Mouse (Mus musculus): ENCODE measurements around the gene Gabarapl2.

Gene Gabarapl2

DNA sequence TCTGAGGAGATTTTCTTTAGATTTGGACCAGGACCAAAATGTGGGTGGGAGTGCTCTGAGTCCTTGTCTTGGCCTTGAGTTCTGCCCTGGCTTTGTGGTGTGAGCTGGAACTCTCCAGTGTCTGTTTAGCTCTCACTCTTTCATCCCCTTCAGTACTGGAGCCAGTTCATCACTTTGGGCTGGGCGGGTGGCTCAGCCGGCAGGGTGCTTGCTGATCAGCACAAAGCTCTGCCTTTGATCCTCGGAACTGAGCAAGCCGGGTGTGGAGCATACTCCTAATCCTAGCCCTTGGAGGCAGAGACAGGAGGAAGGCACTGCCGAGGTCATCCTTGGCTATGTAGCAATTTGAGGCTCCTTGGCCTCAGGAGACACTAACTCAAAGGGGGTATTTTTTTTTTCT lies 28.5 kb downstream of the Gabarapl2 start:
- no peak for DNase-seq

DNA sequence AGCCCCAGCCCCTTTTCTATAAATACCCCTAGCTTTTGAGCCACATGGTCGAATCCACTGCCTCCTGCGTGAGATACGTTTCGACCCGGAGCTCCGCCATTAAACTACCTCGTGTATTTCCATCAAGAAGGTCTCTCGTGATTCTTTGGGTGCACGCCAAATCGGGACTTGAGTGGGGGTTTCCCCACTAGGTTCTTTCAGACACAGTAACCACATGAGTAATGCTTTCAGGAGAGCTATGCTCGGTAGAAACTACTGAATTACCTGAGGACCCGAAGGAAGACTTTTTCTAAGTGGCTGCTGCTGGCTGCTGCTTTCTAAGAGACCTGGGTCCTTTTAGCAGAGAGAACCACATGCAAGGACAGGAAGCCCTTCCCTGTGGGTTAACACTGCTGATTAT lies 33.6 kb downstream of the Gabarapl2 start:
- DNase-seq = no peak

DNA sequence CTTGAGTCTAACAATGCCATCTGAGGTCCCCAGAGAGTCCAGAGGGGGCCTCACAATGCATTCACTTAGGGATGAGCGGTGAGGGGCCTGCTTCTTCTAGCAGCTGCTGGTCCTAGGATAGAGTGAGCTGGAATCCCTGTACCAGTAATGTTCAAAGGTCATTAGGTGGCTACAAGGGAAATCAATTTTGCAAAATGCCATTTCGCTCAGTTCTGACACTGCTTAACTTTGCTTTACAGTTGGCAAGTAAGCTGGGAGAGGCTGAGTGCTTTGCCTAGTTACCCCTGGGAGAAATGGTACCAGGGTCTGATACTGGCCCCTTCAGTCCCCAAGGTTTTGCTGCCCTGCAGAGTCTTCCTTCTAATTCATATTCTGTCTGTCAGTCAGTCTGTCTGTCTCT lies 35.2 kb downstream of the Gabarapl2 start:
- no peak for DNase-seq

DNA sequence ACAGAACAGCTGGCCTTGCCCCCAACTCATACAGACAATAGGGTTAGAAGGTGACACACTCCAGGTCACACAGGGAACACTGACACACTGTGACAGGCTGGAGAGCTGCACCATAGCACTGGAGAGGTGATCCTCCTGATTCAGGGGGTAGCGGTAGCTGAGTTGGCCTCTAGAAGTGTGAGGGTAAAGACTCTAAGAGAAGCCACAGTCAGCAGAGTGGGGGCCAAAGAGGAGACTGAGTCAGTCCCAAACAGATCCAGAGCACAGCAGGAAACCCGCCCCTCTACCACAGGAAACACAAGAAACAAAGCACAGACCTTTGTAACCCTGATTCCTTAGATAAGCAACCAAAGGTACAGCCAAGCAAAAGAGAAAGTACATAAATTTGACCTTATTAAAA lies 35.8 kb downstream of the Gabarapl2 start:
- no peak for DNase-seq

DNA sequence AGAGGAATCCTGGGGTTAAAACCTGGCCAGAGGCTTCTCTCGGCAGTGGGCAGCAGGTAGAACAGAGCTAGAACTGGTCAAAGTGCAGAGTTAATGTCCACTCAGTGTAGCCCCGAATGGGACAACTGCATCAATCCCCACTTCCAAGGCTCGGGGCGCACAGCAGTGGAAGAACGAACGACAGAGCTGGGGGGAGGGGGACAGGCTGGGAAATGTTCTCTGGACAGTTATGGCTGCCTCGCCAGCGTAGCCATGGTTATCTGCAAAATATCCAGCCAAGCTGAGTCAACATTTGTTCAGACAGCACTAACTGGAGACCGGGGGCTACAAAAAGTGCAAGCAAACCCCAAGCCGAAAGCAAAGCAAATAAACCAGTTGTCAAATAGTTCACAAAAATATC lies 37.6 kb downstream of the Gabarapl2 start:
- no peak for DNase-seq

DNA sequence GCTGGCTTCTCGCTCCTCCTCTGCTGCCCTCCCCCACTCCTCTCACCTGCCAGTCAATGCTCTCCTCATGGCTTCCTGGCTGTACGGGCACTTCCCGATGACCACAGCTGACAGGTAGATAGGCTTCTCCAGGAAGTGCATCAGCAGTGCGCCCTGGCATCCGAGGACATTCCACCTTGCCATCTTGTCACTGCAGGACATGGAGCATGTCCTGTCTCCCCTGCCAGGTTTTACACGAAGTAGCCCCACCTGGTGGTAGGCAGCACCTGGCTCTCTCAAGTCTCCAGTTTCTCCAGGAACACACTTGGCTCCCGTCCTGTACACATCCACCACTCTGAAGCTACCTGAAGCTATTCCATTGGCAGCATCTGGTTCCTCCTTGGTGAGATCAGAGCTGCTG lies 41.6 kb downstream of the Gabarapl2 start:
- no peak for DNase-seq

DNA sequence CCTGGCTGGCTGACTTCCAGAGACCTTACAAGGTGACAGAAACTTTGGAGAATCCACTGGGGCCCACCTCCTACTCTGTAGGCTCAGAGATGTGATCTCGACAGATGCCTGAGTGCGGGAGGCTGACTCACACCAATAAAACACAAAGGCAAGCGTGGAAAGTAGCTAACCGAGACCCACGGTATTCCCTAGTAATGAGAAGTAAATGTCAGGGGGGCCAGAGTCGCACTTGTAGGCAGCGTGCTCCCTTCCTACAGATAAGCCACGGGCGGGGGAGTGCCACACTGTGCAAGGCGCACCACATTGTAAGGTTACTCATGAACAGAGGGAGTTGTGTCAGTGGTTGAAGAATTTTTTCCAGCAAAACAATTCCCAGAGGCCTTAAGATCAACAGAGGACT lies 44.0 kb downstream of the Gabarapl2 start:
- DNase-seq = peak; percentile 38

DNA sequence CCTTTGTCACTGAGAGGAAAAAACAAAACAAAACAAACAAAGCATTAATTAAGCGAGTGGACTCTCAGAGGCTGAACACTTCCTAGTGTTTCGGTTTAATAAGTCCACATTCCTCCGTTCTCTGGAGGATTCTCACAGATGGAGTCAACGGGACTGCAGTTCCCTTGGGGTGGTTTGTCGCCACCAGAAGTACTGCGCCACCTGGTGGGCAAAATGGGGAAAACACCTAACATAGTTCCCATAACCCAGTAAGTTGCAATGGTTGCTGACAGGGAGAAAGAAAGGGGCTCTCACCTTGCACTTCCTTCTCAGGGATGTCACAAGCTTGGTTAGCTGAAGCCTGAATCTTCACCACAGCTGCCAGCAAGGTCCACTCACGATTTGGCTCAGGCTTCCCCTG lies 49.4 kb downstream of the Gabarapl2 start:
- DNase-seq = peak; percentile 61

DNA sequence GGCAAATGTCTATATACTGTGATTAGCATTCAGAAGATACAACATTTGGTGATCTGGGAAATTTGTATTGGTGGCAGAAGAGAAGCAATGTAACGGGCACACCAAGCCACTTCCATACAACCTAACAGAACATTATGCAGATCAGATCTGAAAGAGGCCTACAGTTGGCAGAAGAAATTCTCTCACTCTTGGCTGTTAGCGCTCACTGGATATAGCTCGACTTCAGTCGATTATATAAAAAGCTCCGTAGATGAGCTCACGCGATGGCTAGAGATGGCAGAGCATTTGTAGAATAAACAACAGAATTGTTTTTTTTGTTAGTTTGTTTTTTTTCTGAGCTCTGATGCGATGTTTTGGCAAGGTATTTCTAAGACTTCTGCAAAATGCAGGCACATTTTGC lies 50.8 kb downstream of the Gabarapl2 start:
- no peak for DNase-seq

DNA sequence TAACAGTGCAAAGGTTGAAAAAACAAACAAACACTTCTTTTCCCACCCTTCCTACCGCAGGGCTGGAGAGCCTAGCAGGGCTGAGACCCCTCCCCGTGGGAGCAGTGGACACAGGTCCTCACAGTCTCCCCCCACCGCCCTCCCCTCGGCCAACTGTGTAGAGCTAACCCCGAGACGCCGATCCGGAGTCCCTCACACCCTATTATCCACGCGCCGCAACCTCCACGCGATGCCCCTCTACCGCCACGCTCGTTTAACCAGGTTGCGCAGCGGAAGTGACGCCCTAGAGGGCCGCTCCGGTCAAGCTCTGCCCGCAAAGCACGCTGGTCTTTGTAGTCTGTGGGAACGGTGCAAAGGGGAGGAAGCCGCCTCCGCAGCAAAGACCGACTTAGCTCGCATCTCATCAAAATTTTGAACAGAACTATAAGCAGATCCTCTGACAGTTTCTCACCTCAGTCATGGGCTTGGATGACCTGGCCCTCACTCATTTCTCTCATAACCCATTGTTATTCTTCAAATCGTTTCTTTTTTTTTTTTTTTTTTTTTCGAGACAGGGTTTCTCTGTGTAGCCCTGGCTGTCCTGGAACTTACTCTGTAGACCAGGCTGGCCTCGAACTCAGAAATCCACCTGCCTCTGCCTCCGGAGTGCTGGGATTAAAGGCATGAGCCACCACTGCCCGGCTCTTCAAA lies 51.7 kb downstream of the Gabarapl2 start, which contains the start of gene Adat1:
Adat1 (minus strand) TSS at position 290 of the 690 bp plus-strand sequence.
- peak; percentile 89 for DNase-seq

DNA sequence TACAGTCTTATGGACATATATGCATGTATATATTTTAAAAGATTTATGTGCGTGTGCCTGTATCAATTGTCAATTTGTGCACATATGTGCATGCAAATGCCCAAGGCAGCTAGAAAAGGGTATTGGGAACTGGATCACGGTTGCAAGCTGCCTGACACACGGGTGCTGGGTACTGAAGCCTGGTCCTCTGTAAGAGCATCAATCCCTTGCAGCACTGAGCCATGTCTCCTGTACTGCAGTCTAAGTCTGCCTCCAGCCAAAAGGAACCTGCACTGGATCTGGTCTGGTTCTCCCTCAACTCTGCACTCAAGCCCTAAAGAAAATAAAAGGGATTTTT lies 52.2 kb downstream of the Gabarapl2 start:
- DNase-seq = no peak

Measured in layer of hippocampus, adult 9-11 months (tissue).